Mouse (Mus musculus) CH12.LX (cell line): ENCODE measurements around the gene Slc9a3r1. TPM values are rescaled to one million over a fixed set of nuclear protein-coding genes. Genes with fewer than 3 reads are reported as not detected.

Experiments
- DNase-seq: peaks from one replicate; pipeline ENCODE4 v3.0.0-alpha.2; 2013; ENCODE audit errors: extremely low read depth
- H3K27ac ChIP-seq: 2 replicates; pipeline ENCODE4 v1.5.1; 2012; ENCODE audit warnings: low read depth, mild to moderate bottlenecking, control low read depth, moderate library complexity; ENCODE audit not compliant: insufficient read depth
- H3K27me3 ChIP-seq: replicated peaks from 2 replicates; pipeline ENCODE3; 2012; ENCODE audit warnings: inconsistent platforms
- H3K36me3 ChIP-seq, 2 experiments: replicated peaks in 1 of 2; 2 replicates each; pipeline versions ENCODE3 to v1.6.1; 2012; ENCODE audit warnings: inconsistent platforms in 1 of 2, low read length in 1 of 2, mild to moderate bottlenecking in 1 of 2, mixed read lengths in 1 of 2, moderate library complexity in 1 of 2; ENCODE audit not compliant: control insufficient read depth in 1 of 2, insufficient read depth in 1 of 2
- H3K4me1 ChIP-seq, 2 experiments: 2 replicates each; pipeline ENCODE4 v1.6.1; 2012; ENCODE audit warnings: inconsistent platforms in 1 of 2, moderate library complexity in 1 of 2; ENCODE audit not compliant: insufficient read depth in 2 of 2, control insufficient read depth in 1 of 2
- H3K4me2 ChIP-seq: 2 replicates; pipeline ENCODE4 v1.6.1; 2012; ENCODE audit warnings: low read depth, mild to moderate bottlenecking, control low read depth; ENCODE audit not compliant: poor library complexity, insufficient read depth, severe bottlenecking
- H3K4me3 ChIP-seq, 3 experiments: fragments of 150-350 bp in 1 of 3; sonication (generic) in 1 of 3; replicated peaks in 1 of 3; 2 replicates each; pipeline versions ENCODE3 to v1.5.1; 2011 to 2012; ENCODE audit warnings: low read depth in 2 of 3, low read length in 2 of 3, mild to moderate bottlenecking in 2 of 3, moderate library complexity in 2 of 3, control low read depth in 1 of 3, improper control_type of control experiment in 1 of 3, inconsistent platforms in 1 of 3, mixed read lengths in 1 of 3; ENCODE audit not compliant: poor library complexity in 1 of 3
- H3K79me2 ChIP-seq: replicated peaks from 2 replicates; pipeline ENCODE4 v1.6.1; 2012; ENCODE audit warnings: mild to moderate bottlenecking, moderate library complexity; ENCODE audit not compliant: control insufficient read depth, poor library complexity, insufficient read depth, severe bottlenecking; ENCODE audit errors: extremely low read depth
- H3K9ac ChIP-seq: 2 replicates; pipeline ENCODE4 v1.6.1; 2012; ENCODE audit warnings: low read depth, mild to moderate bottlenecking, control low read depth, moderate library complexity; ENCODE audit not compliant: insufficient read depth
- H3K9me3 ChIP-seq: replicated peaks from 2 replicates; pipeline ENCODE3; 2012; ENCODE audit warnings: low read length, inconsistent platforms, mixed read lengths
- BHLHE40 ChIP-seq: IDR thresholded peaks from 2 replicates; pipeline ENCODE4 v1.6.1; 2011; ENCODE audit warnings: mild to moderate bottlenecking, low read depth, low read length, improper control_type of control experiment
- CHD1 ChIP-seq: IDR thresholded peaks from 2 replicates; pipeline ENCODE4 v1.6.1; 2012; ENCODE audit warnings: low read depth, low read length, improper control_type of control experiment, inconsistent platforms
- CTCF ChIP-seq, 2 experiments: IDR thresholded peaks in 1 of 2; conservative IDR thresholded peaks in 1 of 2; 2 replicates each; pipeline ENCODE4 v1.5.1; 2011 to 2012; ENCODE audit warnings: low read depth in 2 of 2, low read length in 2 of 2, improper control_type of control experiment in 1 of 2, inconsistent platforms in 1 of 2, mild to moderate bottlenecking in 1 of 2, moderate library complexity in 1 of 2
- ELF1 ChIP-seq: IDR thresholded peaks from 2 replicates; pipeline ENCODE4 v1.6.1; 2014; ENCODE audit warnings: low read depth, mild to moderate bottlenecking, inconsistent platforms, low read length, improper control_type of control experiment
- EP300 ChIP-seq: IDR thresholded peaks from 2 replicates; pipeline ENCODE4 v1.6.1; 2011; ENCODE audit warnings: low read length, improper control_type of control experiment
- ETS1 ChIP-seq: conservative IDR thresholded peaks from 2 replicates; pipeline ENCODE4 v1.6.1; 2012; ENCODE audit warnings: low read depth, mild to moderate bottlenecking, inconsistent platforms, low read length, improper control_type of control experiment, moderate library complexity
- HCFC1 ChIP-seq: IDR thresholded peaks from 2 replicates; pipeline ENCODE4 v1.6.1; 2012; ENCODE audit warnings: low read depth, mild to moderate bottlenecking, inconsistent platforms, low read length, improper control_type of control experiment
- JUND ChIP-seq: conservative IDR thresholded peaks from 2 replicates; pipeline ENCODE4 v1.6.1; 2011; ENCODE audit warnings: low read depth, low read length, improper control_type of control experiment
- MAZ ChIP-seq: IDR thresholded peaks from 2 replicates; pipeline ENCODE4 v1.6.1; 2012; ENCODE audit warnings: low read depth, mild to moderate bottlenecking, inconsistent platforms, low read length, improper control_type of control experiment, moderate library complexity
- MEF2A ChIP-seq: IDR thresholded peaks from 2 replicates; pipeline ENCODE4 v1.6.1; 2014; ENCODE audit warnings: low read depth, mild to moderate bottlenecking, inconsistent platforms, low read length, improper control_type of control experiment, borderline replicate concordance
- MXI1 ChIP-seq: IDR thresholded peaks from 2 replicates; pipeline ENCODE4 v1.6.1; 2011; ENCODE audit warnings: mild to moderate bottlenecking, low read depth, low read length, improper control_type of control experiment
- POLR2A ChIP-seq: IDR thresholded peaks from 2 replicates; pipeline ENCODE4 v1.6.1; 2011; ENCODE audit warnings: low read depth, mild to moderate bottlenecking, improper control_type of control experiment, low read length
- RAD21 ChIP-seq: IDR thresholded peaks from 2 replicates; pipeline ENCODE4 v1.6.1; 2011; ENCODE audit warnings: low read depth, mild to moderate bottlenecking, low read length, improper control_type of control experiment, moderate library complexity
- SIN3A ChIP-seq: IDR thresholded peaks from 2 replicates; pipeline ENCODE4 v1.6.1; 2012; ENCODE audit warnings: low read length, improper control_type of control experiment, inconsistent platforms
- SMC3 ChIP-seq: IDR thresholded peaks from 2 replicates; pipeline ENCODE4 v1.6.1; 2011; ENCODE audit warnings: low read depth, low read length, improper control_type of control experiment
- TBP ChIP-seq: conservative IDR thresholded peaks from 2 replicates; pipeline ENCODE4 v1.6.1; 2011; ENCODE audit warnings: low read depth, low read length, improper control_type of control experiment
- TCF12 ChIP-seq: IDR thresholded peaks from 2 replicates; pipeline ENCODE4 v1.6.1; 2014; ENCODE audit warnings: low read depth, mild to moderate bottlenecking, inconsistent platforms, low read length, improper control_type of control experiment
- ZC3H11A ChIP-seq: IDR thresholded peaks from 2 replicates; pipeline ENCODE4 v1.6.1; 2012; ENCODE audit warnings: low read depth, mild to moderate bottlenecking, inconsistent platforms, low read length, improper control_type of control experiment
- ZKSCAN1 ChIP-seq: IDR thresholded peaks from 2 replicates; pipeline ENCODE4 v1.6.1; 2012; ENCODE audit warnings: low read depth, inconsistent platforms, low read length, improper control_type of control experiment, borderline replicate concordance
- ZNF384 ChIP-seq: IDR thresholded peaks from 2 replicates; pipeline ENCODE4 v1.6.1; 2012; ENCODE audit warnings: low read depth, low read length, improper control_type of control experiment, inconsistent platforms
- dilution Hi-C: fragments of 300-500 bp; cut with MboI; formaldehyde crosslinking; loops from 2 replicates; pipeline ENCODE4 v1.14.3; 2020; ENCODE audit warnings: low sequenced_read_pairs; ENCODE audit not compliant: extremely low pct_unique_long_range_greater_than_20kb, extremely low pct_ligation_motif_present
- in situ Hi-C: fragments of 300-500 bp; cut with MboI; formaldehyde crosslinking; loops from 3 replicates; pipeline ENCODE4 v1.14.3; 2019; ENCODE audit warnings: low sequenced_read_pairs, low pct_ligation_motif_present, low pct_unique_long_range_greater_than_20kb, mixed read lengths
- polyA plus RNA-seq: library from polyadenylated mRNA; unstranded; fragments of >175 nt; gene quantifications from 2 replicates; pipeline ENCODE4 v1.2.1, GENCODE M21; 2012; ENCODE audit warnings: low read depth; ENCODE audit not compliant: insufficient read length
- total RNA-seq, 2 experiments: library from RNA; depleted of rRNA; stranded (reverse); fragments of 300-350 nt in 1 of 2; fragments of >200 nt in 1 of 2; gene quantifications; 2 replicates each; pipeline ENCODE4 v1.2.3; 2012 to 2014

Slc9a3r1 gene
- total and polyA plus RNA-seq, 3 experiments, result 51.9 to 69.0 (median 63.7) TPM

DNA sequence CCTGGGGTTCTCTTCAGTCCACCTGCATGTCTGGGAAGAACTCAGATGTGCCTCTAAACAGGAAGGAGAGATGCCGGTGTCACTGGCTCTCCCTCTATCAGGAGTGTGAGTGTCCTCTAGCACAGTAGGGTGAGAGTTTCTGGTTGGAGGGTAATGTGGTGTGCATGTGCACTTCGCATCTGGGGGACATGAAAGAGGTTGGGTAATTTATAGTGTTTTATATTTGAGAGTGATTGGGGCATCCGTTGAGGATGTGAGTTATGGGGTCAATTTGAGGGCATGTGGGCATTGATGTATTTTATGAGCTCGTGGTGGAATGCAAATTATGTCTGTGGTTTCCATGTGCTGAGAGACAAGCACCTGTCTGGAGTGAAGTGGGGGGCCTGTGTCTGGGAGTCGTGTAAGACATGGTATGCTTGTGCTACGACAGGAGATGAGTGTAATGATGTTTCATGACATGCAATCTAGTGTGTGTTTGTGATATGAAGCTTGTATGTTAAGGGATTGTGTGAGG is 12.3 kb upstream of the Slc9a3r1 start:
- in situ Hi-C loops (no loop called here), dilution Hi-C loops (no loop called here)
- Histone ChIP-seq H3K4me1 (peaks cover 32 to 50% of the 10 kb centered on the region in 2 experiments), H3K9me3 (peaks cover 16% of the 10 kb centered on the region), H3K9ac (no peak overlapping the region), H3K27me3 (peaks cover 9% of the 10 kb centered on the region), H3K27ac (no peak overlapping the region), H3K79me2 (no peaks in the 10 kb centered on the region), H3K4me2 (0 out of 2 replicates have a peak overlapping the region, but pooled peaks have one; percentile 18), H3K36me3 (peaks cover 3 to 5% of the 10 kb centered on the region in 2 experiments), H3K4me3 (peak overlapping the region in 1 of 3 experiments; percentile 5)
- DNase-seq, result no peak
- TF ChIP-seq SMC3, result no peak
- TF ChIP-seq EP300, result peak; percentile 41; the same call in 1 of the 2 replicates
- TF ChIP-seq BHLHE40, result peak; percentile 43
- TF ChIP-seq ZKSCAN1, result no peak
- TF ChIP-seq TCF12, result 0 out of 2 replicates have a peak, but pooled peaks have one; percentile 11

DNA sequence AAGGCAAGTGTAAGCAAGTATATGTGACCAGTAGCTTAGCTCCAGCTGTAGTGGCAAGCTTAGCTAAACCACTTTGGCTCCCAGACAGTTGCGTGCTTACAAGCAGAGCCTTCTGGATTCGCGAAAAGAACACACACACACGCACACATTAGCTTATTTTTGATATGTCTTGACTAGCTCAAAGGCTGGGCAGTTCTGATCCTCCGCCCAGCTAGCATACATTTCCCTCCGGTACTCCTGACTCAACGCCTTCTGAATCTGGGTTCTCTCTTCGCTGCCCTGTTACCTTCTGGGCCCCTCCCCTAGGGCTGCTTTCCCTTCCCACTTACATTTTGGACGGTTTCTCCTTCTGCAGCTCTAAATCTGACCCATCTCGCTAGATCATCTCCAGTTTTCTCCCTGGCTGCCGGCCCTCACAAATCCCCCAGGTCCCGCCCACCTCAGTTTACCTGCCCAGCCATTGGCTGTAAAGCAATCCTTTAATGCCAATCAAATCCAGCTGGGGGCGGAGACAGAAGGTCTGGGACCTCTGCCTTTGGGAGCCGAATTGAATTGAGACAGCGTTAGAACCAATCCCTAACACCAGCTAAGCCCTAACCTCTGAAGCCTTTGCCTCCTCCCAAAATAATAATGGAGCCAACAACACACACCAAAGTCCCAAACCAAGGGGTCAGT is 11.2 kb upstream of the Slc9a3r1 start:
- H3K27ac ChIP-seq, result peak overlapping the region; percentile 29
- no peaks in the 10 kb centered on the region for H3K36me3 ChIP-seq
- dilution Hi-C loops (no loop called here), in situ Hi-C loops (no loop called here)
- H3K4me2 ChIP-seq, result peak overlapping the region; percentile 18; the same call in 1 of the 2 replicates
- H3K79me2 ChIP-seq, result no peaks in the 10 kb centered on the region
- H3K4me3 ChIP-seq, result peak overlapping the region; percentile 38 to 58 (median 42)
- peak overlapping the region; percentile 52 for H3K9ac ChIP-seq
- peaks cover 30 to 50% of the 10 kb centered on the region in 2 experiments for H3K4me1 ChIP-seq
- peak; percentile 45; the same call in 1 of the 2 replicates for TF ChIP-seq POLR2A
- no peak for TF ChIP-seq MEF2A
- TF ChIP-seq SIN3A, result no peak; the same call in 1 of the 2 replicates
- TF ChIP-seq CTCF (conservative IDR thresholded peaks at IDR 0.05 in 1 of 2, IDR thresholded peaks at IDR 0.05 in 1 of 2; ENCODE audit: low read depth in 2 of 2, low read length in 2 of 2), result no peak
- peak; percentile 6; the same call in 1 of the 2 replicates for TF ChIP-seq MAZ
- TF ChIP-seq SMC3, result 0 out of 2 replicates have a peak, but pooled peaks have one; percentile 3
- TF ChIP-seq TBP, result no peak
- H3K27me3 ChIP-seq, result peaks cover 13% of the 10 kb centered on the region
- H3K9me3 ChIP-seq, result peaks cover 16% of the 10 kb centered on the region
- peak; percentile 74 for DNase-seq

DNA sequence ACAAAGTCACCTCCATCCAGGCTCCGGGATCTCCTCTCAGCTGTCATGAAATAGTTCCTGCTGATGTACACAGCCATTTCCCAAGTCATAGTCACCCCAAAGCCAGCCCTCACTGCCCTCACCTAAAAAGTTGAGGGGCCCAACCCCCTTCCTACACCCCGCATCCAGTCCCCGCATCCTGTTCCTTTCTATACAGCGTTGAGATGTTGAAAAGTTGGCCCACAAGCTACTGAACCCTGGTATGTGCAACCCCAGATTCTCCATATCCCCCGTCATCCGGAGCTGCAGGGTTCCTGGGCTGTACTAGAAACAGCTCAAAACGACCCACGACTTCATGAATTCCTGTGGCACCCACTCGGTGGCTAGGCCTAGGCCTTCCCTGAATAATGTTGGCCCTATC is 10.1 kb upstream of the Slc9a3r1 start:
- no peak for DNase-seq
- peaks cover 16% of the 10 kb centered on the region for H3K9me3 ChIP-seq
- no peaks in the 10 kb centered on the region for H3K36me3 ChIP-seq
- peak overlapping the region; percentile 56 for H3K27ac ChIP-seq
- in situ Hi-C loops (no loop called here), dilution Hi-C loops (no loop called here)
- H3K4me3 ChIP-seq, result no peak overlapping the region
- TF ChIP-seq HCFC1, result no peak
- no peak for TF ChIP-seq ELF1
- TF ChIP-seq CHD1, result no peak
- no peak for TF ChIP-seq MXI1
- TF ChIP-seq ZNF384, result no peak
- no peak for TF ChIP-seq CTCF (conservative IDR thresholded peaks at IDR 0.05 in 1 of 2, IDR thresholded peaks at IDR 0.05 in 1 of 2; ENCODE audit: low read depth in 2 of 2, low read length in 2 of 2)
- no peak for TF ChIP-seq ZC3H11A
- TF ChIP-seq ETS1, result no peak
- no peak for TF ChIP-seq SMC3
- no peak for TF ChIP-seq MEF2A
- TF ChIP-seq RAD21, result no peak
- no peak for TF ChIP-seq JUND
- H3K9ac ChIP-seq, result no peak overlapping the region; the same call in 1 of the 2 replicates
- H3K4me2 ChIP-seq, result peak overlapping the region; percentile 5; the same call in 1 of the 2 replicates
- H3K79me2 ChIP-seq, result no peaks in the 10 kb centered on the region
- peaks cover 36 to 59% of the 10 kb centered on the region in 2 experiments for H3K4me1 ChIP-seq
- peaks cover 13% of the 10 kb centered on the region for H3K27me3 ChIP-seq
